Mouse (Mus musculus): Measurements from ENCODE around the gene Snrk. TPM values are rescaled to one million over a fixed set of nuclear protein-coding genes. Genes with fewer than 3 reads are reported as not detected.

Gene Snrk
- polyA plus RNA-seq, 1 experiment from 2014 or later, result 36.9 TPM

DNA sequence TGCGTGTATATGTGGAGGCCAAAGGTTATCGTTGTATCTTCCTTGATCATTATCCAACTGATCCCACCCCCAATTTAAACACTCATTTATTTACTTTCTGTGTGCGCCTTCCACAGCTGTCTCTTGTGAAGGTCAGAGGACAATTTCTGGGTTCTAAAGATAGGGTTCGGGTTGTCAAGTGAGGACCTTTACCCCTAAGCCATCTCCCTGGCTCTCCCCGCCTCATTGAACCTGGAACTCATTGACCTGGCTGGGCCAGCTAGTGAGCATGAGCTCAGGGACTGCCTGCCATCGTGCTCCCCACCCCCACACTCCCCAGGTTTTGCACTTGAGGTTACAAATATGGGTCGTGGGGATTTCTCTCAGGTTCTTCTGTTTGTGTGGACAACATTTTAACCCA, 15.1 kb downstream of the Snrk start:
- ATAC-seq (no peak), DNase-seq (ENCODE audit: low spot score) (no peak)
- no peak overlapping the region for H3K27ac ChIP-seq (ENCODE audit: low read depth, low read length)
- no peak overlapping the region for H3K9ac ChIP-seq (ENCODE audit: low read length)
- 81% methylated on average over 7 of the region's 7 CpGs for WGBS
- peaks cover 19% of the 10 kb centered on the region; the same call in 1 of the 2 replicates for H3K36me3 ChIP-seq (ENCODE audit: control insufficient read depth, insufficient read depth, low read length)
- no peaks in the 10 kb centered on the region for H3K4me1 ChIP-seq (ENCODE audit: control insufficient read depth, insufficient read depth, low read length)
- no peak overlapping the region for H3K4me3 ChIP-seq (ENCODE audit: low read depth, low read length)
- H3K9me3 ChIP-seq (replicated peaks; ENCODE audit: control insufficient read depth, low read length), result no peaks in the 10 kb centered on the region
- H3K4me2 ChIP-seq (ENCODE audit: low read length), result no peak overlapping the region
- no peaks in the 10 kb centered on the region for H3K27me3 ChIP-seq (replicated peaks; ENCODE audit: control insufficient read depth, insufficient read depth, low read length)

GRCm38 (mm10) chr9:122135095-122135884, 18.2 kb downstream of the Snrk start:
- DNase-seq (ENCODE audit: low spot score) (no peak), ATAC-seq (no peak)
- H3K4me1 ChIP-seq (ENCODE audit: control insufficient read depth, insufficient read depth, low read length), result no peaks in the 10 kb centered on the region
- no peaks in the 10 kb centered on the region for H3K27me3 ChIP-seq (replicated peaks; ENCODE audit: control insufficient read depth, insufficient read depth, low read length)
- H3K36me3 ChIP-seq (ENCODE audit: control insufficient read depth, insufficient read depth, low read length), result peaks cover 33% of the 10 kb centered on the region; the same call in 1 of the 2 replicates
- H3K4me3 ChIP-seq (ENCODE audit: low read depth, low read length), result no peak overlapping the region
- H3K9me3 ChIP-seq (replicated peaks; ENCODE audit: control insufficient read depth, low read length), result no peaks in the 10 kb centered on the region
- H3K9ac ChIP-seq (ENCODE audit: low read length), result no peak overlapping the region
- no peak overlapping the region for H3K27ac ChIP-seq (ENCODE audit: low read depth, low read length)
- no peak overlapping the region for H3K4me2 ChIP-seq (ENCODE audit: low read length)
- WGBS, result 84% methylated on average over 1 of the region's 1 CpGs

GRCm38 (mm10) chr9:122135885-122136170, 18.8 kb downstream of the Snrk start:
- H3K27me3 ChIP-seq (replicated peaks; ENCODE audit: control insufficient read depth, insufficient read depth, low read length), result no peaks in the 10 kb centered on the region
- 91% methylated on average over 2 of the region's 2 CpGs for WGBS
- ATAC-seq, result no peak

GRCm38 (mm10) chr9:122137960-122138359, 20.9 kb downstream of the Snrk start:
- Histone ChIP-seq H3K27me3 (replicated peaks; ENCODE audit: control insufficient read depth, insufficient read depth, low read length) (no peaks in the 10 kb centered on the region), H3K4me2 (ENCODE audit: low read length) (no peak overlapping the region), H3K36me3 (ENCODE audit: control insufficient read depth, insufficient read depth, low read length) (peaks cover 32% of the 10 kb centered on the region; the same call in 1 of the 2 replicates), H3K27ac (ENCODE audit: low read depth, low read length) (no peak overlapping the region), H3K9ac (ENCODE audit: low read length) (no peak overlapping the region), H3K4me1 (ENCODE audit: control insufficient read depth, insufficient read depth, low read length) (no peaks in the 10 kb centered on the region), H3K4me3 (ENCODE audit: low read depth, low read length) (no peak overlapping the region), H3K9me3 (replicated peaks; ENCODE audit: control insufficient read depth, low read length) (no peaks in the 10 kb centered on the region)
- ATAC-seq (no peak), DNase-seq (ENCODE audit: low spot score) (no peak)
- 83% methylated on average over 1 of the region's 1 CpGs for WGBS

More at GRCm38 (mm10) chr9:122135885-122136170, 18.8 kb downstream of the Snrk start:
- H3K4me2 ChIP-seq (ENCODE audit: low read length), result no peak overlapping the region
- H3K36me3 ChIP-seq (ENCODE audit: control insufficient read depth, insufficient read depth, low read length), result peaks cover 33% of the 10 kb centered on the region; the same call in 1 of the 2 replicates
- H3K4me1 ChIP-seq (ENCODE audit: control insufficient read depth, insufficient read depth, low read length), result no peaks in the 10 kb centered on the region
- no peak for DNase-seq (ENCODE audit: low spot score)
- no peak overlapping the region for H3K9ac ChIP-seq (ENCODE audit: low read length)
- no peaks in the 10 kb centered on the region for H3K9me3 ChIP-seq (replicated peaks; ENCODE audit: control insufficient read depth, low read length)
- H3K4me3 ChIP-seq (ENCODE audit: low read depth, low read length), result no peak overlapping the region
- no peak overlapping the region for H3K27ac ChIP-seq (ENCODE audit: low read depth, low read length)

DNA sequence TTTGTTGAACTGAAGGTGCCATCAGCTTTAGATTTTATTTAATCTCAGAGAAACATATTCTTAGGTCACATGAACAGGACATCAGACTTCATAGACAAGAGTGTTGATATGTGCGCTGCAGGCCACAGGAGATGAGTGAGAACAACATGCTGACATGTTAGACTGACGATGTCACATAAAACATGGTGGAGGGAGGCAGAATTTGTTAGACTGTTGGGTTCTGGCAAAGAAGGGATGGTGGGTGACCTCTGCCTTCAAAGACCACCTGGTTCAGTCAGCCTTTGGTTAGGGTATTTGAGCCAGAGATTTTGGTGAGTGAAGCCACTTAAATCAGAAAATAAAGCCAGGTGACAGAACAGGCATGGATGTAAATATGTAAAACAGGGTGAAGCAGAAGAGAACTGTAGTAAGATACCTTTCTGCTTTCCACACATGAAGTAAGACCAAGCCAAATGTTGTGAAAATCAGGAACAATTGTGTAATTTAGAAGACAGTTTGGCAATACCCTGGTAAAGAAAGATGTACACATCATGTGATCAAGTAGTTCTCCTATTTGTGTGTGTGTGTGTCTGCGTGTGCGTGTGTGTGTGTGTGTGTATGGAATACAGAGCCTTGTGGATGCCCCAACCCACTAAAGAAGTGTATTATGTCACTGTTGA, 21.4 kb downstream of the Snrk start:
- Histone ChIP-seq H3K27ac (ENCODE audit: low read depth, low read length) (no peak overlapping the region), H3K4me2 (ENCODE audit: low read length) (no peak overlapping the region), H3K36me3 (ENCODE audit: control insufficient read depth, insufficient read depth, low read length) (peaks cover 27% of the 10 kb centered on the region; the same call in 1 of the 2 replicates), H3K4me3 (ENCODE audit: low read depth, low read length) (no peak overlapping the region), H3K27me3 (replicated peaks; ENCODE audit: control insufficient read depth, insufficient read depth, low read length) (no peaks in the 10 kb centered on the region), H3K9ac (ENCODE audit: low read length) (no peak overlapping the region), H3K9me3 (replicated peaks; ENCODE audit: control insufficient read depth, low read length) (no peaks in the 10 kb centered on the region), H3K4me1 (ENCODE audit: control insufficient read depth, insufficient read depth, low read length) (no peaks in the 10 kb centered on the region)
- whole genome bisulfite sequencing, result 93% methylated on average over 4 of the region's 4 CpGs
- ATAC-seq, result no peak
- DNase-seq (ENCODE audit: low spot score), result no peak

- no peak for DNase-seq (ENCODE audit: low spot score)
- H3K27me3 ChIP-seq (replicated peaks; ENCODE audit: control insufficient read depth, insufficient read depth, low read length), result no peaks in the 10 kb centered on the region
- H3K4me1 ChIP-seq (ENCODE audit: control insufficient read depth, insufficient read depth, low read length), result no peaks in the 10 kb centered on the region
- H3K4me2 ChIP-seq (ENCODE audit: low read length), result no peak overlapping the region
- peaks cover 28% of the 10 kb centered on the region; the same call in 1 of the 2 replicates for H3K36me3 ChIP-seq (ENCODE audit: control insufficient read depth, insufficient read depth, low read length)
- H3K9ac ChIP-seq (ENCODE audit: low read length), result no peak overlapping the region
- no peak overlapping the region for H3K4me3 ChIP-seq (ENCODE audit: low read depth, low read length)
- ATAC-seq, result no peak
- H3K27ac ChIP-seq (ENCODE audit: low read depth, low read length), result no peak overlapping the region
- H3K9me3 ChIP-seq (replicated peaks; ENCODE audit: control insufficient read depth, low read length), result no peaks in the 10 kb centered on the region
- WGBS, result 35% methylated on average over 2 of the region's 2 CpGs
These were observed 22.2 kb downstream of the Snrk start for GRCm38 (mm10) chr9:122139236-122139635.

DNA sequence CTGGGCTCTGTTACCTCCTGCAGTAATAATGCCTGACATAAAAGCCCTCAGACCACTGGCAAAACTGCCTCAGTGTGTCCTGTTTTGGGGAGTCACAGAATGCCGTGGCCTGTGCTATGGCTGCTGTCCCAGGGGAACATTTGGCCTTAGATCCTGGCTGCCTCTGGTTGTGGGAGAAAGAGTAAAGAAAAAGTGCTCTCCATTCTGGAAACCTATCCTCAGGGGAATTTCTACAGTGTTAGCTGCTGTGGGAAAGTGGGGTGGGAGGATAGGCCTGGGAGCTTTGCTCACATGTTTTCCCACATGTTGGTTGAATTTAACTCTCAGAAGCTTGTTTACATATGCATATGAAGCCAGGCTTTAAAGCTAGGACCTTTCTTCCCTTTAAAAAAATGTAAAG, 26.2 kb downstream of the Snrk start:
- WGBS, result 91% methylated on average over 1 of the region's 1 CpGs
- H3K27me3 ChIP-seq (replicated peaks; ENCODE audit: control insufficient read depth, insufficient read depth, low read length), result no peaks in the 10 kb centered on the region
- H3K9me3 ChIP-seq (replicated peaks; ENCODE audit: control insufficient read depth, low read length), result 0 out of 2 replicates have a peak, but pooled peaks cover 4% of the 10 kb centered on the region
- DNase-seq (ENCODE audit: low spot score) (no peak), ATAC-seq (no peak)
- H3K4me1 ChIP-seq (ENCODE audit: control insufficient read depth, insufficient read depth, low read length), result no peaks in the 10 kb centered on the region
- H3K4me2 ChIP-seq (ENCODE audit: low read length), result no peak overlapping the region
- no peak overlapping the region for H3K27ac ChIP-seq (ENCODE audit: low read depth, low read length)
- no peak overlapping the region for H3K4me3 ChIP-seq (ENCODE audit: low read depth, low read length)
- H3K36me3 ChIP-seq (ENCODE audit: control insufficient read depth, insufficient read depth, low read length), result peaks cover 16% of the 10 kb centered on the region
- no peak overlapping the region for H3K9ac ChIP-seq (ENCODE audit: low read length)

DNA sequence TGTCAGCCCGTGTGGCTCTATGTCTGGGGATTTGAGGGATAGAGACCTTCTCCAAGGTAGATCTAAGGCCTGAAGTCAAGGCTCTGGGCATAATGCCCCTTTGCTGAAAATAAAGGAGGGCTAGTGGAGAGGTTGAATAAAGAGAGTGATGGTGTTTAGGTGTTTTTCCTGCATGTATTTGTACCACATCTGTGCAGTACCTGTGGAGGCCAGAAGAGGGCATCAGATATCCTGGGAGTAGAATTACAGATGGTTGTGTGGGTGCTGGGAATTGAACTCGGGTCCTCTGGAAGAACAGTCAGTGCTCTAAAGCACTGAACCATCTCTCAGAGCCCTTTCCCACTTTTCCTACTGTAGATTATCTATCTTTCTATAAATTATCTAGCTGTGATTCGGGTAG, 27.7 kb downstream of the Snrk start:
- no peak for DNase-seq (ENCODE audit: low spot score)
- no peak for ATAC-seq
- no peaks in the 10 kb centered on the region for H3K4me1 ChIP-seq (ENCODE audit: control insufficient read depth, insufficient read depth, low read length)
- H3K4me3 ChIP-seq (ENCODE audit: low read depth, low read length), result no peak overlapping the region
- 0 out of 2 replicates have a peak, but pooled peaks cover 4% of the 10 kb centered on the region for H3K9me3 ChIP-seq (replicated peaks; ENCODE audit: control insufficient read depth, low read length)
- WGBS, result 98% methylated on average over 3 of the region's 3 CpGs
- H3K4me2 ChIP-seq (ENCODE audit: low read length), result no peak overlapping the region
- no peak overlapping the region for H3K9ac ChIP-seq (ENCODE audit: low read length)
- H3K36me3 ChIP-seq (ENCODE audit: control insufficient read depth, insufficient read depth, low read length), result peaks cover 11% of the 10 kb centered on the region
- no peaks in the 10 kb centered on the region for H3K27me3 ChIP-seq (replicated peaks; ENCODE audit: control insufficient read depth, insufficient read depth, low read length)
- no peak overlapping the region for H3K27ac ChIP-seq (ENCODE audit: low read depth, low read length)

DNA sequence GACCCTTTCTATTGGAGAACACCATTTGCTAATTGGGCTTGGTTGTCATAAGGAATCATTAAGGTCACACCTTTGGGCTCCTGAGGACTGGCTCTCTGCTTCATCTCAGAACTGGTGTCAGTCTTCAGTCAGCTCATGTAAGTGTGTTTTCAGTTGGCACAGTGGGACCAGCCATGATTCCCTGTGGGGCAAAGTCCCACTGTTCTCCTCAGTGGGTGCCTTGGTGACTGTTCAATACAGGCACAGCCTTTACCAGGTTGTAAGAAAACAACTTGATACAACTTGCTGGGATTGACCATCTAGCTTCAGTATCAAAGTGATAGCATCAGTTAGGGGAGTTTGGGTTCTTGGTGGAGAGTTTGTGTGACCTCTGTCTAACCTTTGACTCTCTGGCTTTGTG, 28.6 kb downstream of the Snrk start:
- Histone ChIP-seq H3K4me2 (ENCODE audit: low read length) (no peak overlapping the region), H3K27ac (ENCODE audit: low read depth, low read length) (no peak overlapping the region), H3K36me3 (ENCODE audit: control insufficient read depth, insufficient read depth, low read length) (peaks cover 11% of the 10 kb centered on the region), H3K27me3 (replicated peaks; ENCODE audit: control insufficient read depth, insufficient read depth, low read length) (no peaks in the 10 kb centered on the region), H3K4me3 (ENCODE audit: low read depth, low read length) (no peak overlapping the region), H3K9ac (ENCODE audit: low read length) (no peak overlapping the region), H3K9me3 (replicated peaks; ENCODE audit: control insufficient read depth, low read length) (0 out of 2 replicates have a peak, but pooled peaks cover 4% of the 10 kb centered on the region), H3K4me1 (ENCODE audit: control insufficient read depth, insufficient read depth, low read length) (no peaks in the 10 kb centered on the region)
- no peak for DNase-seq (ENCODE audit: low spot score)
- ATAC-seq, result no peak

Data from forebrain, embryonic 14.5 days (tissue).